Mouse (Mus musculus): ENCODE results near the gene Gm12216.

Gm12216 gene

GRCm38 (mm10) chr11:53794671-53795557, 64.1 kb downstream of the Gm12216 start:
- no peak for DNase-seq

- peak; percentile 28 for DNase-seq
Observed at GRCm38 (mm10) chr11:53794015-53794414, 65.0 kb downstream of the Gm12216 start.

DNA sequence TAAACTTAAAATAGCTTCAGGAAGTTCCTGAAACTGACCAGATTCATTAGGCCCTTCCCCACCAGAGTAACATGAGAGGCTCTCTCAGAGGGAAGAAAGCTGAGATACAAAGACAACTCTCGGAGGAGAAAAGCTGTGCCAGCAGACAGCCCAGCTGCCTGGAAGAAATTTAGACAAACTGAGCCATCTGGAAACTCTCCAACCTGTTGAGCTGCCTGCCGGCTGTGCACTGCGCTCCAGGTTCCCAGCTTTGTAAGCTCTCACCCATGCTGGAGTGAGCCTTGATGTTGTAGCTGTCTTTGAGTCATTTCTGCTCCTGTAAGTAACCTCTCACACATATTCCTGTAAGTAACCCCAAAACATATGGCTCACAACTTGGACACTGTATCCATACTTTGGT, 66.1 kb downstream of the Gm12216 start:
- DNase-seq: no peak

DNA sequence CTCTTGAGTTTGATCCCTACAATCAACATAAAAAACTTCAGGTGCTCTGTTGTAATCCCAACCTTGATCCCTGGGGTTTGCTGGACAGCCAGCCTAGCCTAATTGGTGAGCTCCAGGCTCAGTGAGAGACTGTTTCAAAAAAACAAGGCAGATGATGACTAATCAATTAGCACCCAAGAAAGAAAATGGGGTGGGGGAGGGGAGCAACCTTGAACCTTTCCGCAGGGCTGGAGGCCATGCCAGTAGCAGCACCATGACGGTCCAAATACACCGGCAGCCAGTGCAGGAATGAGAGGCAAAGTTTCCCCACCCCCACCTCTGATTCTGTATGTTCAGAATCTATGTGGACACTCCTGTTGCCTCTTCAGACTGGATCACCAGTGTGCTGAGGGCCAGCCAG, 69.8 kb downstream of the Gm12216 start:
- no peak for DNase-seq

DNA sequence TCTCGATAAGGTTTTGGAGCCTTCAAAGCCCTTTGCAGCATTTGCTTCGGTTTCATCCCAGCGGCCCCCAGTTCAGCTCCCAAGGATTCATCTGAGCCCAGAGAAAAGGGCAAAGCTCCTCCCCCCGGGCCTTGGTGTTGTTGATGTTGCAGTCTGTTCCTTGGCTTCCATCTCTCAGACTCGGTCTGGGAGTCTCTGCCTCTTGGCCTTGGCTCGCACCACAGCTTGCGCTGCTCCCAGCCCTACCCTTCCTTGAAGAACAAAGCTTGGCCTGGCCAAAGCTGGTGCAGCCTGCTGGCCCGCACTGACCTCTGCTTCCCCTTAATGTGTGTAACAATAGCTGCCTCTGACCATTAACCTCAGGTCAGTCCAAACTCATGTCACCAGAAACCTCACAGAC, 70.9 kb downstream of the Gm12216 start:
- DNase-seq: no peak

- no peak for DNase-seq
Observed at GRCm38 (mm10) chr11:53786058-53787031, 72.7 kb downstream of the Gm12216 start.

GRCm38 (mm10) chr11:53785311-53785936, 73.6 kb downstream of the Gm12216 start:
- no peak for DNase-seq

DNA sequence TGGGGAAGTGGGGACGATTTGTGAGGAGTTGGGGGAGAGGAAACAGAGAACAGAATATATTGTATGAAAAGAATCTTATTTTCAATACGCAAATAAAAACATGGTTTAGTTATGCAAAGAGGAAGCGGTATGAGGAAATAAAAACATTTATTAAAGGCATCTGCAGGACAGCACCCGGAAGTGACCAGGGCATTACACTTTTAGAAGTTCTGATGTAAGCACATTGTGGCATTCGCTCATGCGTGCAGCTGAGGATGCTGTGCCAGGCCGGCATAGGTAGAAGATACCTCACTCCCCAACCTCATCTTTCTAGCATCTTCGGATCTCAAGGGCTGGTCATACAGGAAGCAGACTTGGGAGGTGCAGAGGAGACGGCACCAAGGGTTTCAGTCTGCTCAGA, 75.8 kb downstream of the Gm12216 start:
- no peak for DNase-seq

GRCm38 (mm10) chr11:53781964-53782363, 77.1 kb downstream of the Gm12216 start:
- no peak for DNase-seq

DNA sequence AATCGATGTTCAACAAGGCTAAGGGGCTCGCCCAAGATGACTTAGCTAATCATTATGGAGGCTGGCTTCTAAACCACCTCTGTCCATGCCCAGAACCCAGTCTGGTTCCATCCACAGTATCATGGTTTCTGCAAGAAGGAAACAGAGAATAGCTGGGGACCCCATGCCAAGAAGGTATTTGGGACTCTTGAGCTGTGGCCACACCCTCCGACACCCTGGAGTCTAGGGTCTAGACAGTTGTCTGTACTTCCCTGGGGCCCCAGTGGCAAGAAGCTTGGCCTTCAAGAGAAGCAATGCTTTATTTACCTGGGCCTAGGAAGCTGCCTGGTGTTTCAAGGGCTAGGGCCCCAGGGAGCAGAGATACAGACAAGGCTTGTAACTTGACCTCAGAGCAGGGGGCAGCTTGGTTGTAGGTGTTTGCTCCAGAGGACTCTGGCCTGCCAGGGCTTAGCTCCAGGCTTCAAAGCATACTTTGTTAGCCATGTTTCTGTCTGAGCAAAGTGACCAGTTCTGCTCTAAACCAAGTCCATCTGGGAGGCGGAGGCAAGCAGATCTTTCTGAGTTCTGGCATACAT, 77.8 kb downstream of the Gm12216 start:
- DNase-seq: no peak

DNA sequence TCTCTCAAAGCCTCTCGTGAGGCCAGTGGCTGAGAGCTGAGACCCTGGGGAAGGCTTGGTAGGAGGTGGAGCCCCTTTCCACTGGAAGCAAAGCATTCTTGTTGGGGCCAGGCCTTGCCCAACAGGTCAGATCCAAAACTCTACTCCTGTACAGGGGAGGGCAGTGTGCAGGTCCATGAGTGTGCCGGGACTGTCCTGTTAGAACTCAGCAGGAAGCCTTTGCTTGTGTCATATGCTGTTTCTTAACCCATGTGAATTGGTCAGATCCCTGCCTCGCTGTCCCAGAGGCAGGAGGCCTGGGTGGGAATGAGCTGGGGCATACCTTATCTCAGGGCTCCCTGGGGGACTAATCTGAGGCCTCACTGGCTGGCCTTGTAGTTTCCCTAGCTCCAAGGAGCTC, 78.8 kb downstream of the Gm12216 start:
- DNase-seq: no peak

GRCm38 (mm10) chr11:53779808-53780207, 79.2 kb downstream of the Gm12216 start:
- no peak for DNase-seq

DNA sequence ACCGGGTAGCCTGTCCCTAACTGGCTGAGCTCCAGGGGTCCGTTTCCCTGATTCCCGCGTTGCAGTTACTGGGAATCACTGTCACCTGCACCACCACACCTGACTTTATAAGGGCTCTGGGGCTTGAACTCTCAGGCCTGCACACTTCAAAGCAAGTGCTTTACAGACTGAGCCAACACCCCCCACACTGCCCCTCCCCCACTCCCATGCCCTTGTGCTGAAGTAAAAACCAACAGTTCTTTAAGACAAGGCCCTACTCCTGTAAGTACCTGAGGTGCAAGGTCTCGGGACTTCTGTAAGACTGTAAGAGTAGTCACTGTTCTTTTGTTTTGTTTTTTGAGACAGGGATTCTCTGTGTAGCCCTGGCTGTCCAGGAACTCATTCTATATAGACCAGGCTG, 80.6 kb downstream of the Gm12216 start:
- DNase-seq: no peak

GRCm38 (mm10) chr11:53777736-53778135, 81.3 kb downstream of the Gm12216 start:
- DNase-seq: no peak

DNA sequence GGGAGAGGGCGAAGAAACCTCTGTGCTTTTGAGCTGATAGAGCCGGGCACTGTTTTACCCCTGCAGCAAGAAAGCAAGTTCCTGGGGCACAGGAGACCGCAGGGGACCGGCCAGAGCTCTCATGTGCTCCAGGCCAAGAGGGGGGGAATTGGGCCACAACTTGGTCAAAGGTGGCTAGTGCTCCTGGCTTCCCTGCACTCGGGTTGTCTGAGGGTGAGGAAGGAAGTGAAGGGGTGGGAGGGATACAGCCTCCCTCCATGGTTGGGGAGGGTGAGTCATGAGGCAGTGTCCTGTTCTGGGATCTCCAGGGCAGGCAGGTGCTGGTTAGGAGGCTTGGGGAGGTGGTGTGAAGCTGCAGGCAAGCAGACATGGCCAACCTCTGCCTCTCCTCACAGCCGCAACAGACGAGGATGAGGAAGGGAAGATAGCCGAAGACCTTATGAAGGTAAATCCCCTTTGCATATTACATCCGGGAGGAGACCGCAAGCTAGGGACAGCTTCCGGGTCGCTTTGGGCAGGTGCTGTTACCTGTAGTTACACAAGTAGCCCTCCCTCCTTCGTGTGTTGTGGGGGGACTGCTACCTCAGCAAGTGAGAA, 84.3 kb downstream of the Gm12216 start:
- no peak for DNase-seq

- DNase-seq: no peak
Observed at GRCm38 (mm10) chr11:53773641-53774360, 85.3 kb downstream of the Gm12216 start.

DNA sequence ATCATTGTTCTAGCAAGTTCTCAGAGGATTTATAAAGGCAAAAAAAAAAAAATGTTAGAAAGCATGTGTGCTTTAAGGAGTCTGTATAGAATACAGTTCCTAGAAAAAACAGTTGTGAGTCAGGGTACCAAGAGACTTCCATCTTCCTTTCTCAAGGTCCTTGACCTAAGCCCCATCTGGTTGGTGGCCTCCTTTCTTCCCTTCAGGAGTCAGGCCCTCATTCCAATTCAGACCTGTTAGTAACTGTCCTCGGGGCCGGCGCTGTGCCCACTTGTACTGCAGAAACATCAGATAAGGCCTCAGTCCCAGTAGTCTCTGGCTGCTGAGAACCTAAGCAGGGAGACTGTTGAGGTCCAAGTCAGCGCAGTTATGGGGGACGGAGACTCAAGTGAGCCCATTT, 86.0 kb downstream of the Gm12216 start, which contains the start of gene Gm17334:
TSS of gene Gm17334 (minus strand) at position 101 of the 400 bp plus-strand sequence.
- no peak for DNase-seq

GRCm38 (mm10) chr11:53772536-53772935, 86.5 kb downstream of the Gm12216 start:
- no peak for DNase-seq

DNA sequence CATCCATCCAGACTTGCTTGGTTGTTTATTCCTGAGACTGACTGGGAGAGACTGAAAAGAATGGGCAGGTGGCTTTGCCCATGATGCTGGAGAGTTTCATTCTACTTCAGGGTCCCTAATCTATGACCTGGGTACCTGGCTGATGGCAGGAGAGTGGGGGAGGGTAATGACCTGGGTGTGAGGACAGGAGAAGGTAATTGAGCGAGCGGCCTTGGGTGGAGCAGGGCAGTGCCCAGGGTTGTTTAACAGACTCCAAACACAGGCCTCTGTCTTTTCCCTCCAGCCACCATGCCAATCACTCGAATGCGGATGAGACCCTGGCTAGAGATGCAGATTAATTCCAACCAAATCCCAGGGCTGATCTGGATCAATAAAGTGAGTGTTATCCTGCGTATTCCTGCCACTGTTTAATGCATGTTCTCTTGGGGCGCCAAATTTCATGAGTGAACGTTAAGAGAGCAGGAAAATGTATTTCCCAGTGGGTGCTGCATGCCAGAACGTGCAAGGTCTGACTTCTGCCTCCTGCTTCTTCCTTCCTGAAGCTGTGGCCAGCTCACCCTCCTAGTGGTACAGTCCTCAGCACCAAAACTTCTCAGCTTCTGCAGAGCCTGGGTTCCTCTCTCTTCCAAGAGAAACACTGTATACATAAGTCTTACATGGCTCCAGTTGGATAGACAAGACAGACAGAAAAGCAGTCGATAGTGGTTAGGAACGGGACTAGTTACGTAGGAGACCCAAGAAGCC, 87.9 kb downstream of the Gm12216 start:
- no peak for DNase-seq

GRCm38 (mm10) chr11:53770125-53770791, 88.8 kb downstream of the Gm12216 start:
- peak; percentile 64 for DNase-seq

Measured in right cerebral cortex, postnatal 14 days (tissue).